Mouse (Mus musculus): Measurements from ENCODE around the gene Poc1a. TPM values are rescaled to one million over a fixed set of nuclear protein-coding genes. Genes with fewer than 3 reads are reported as not detected.

The Poc1a gene
- total RNA-seq, 2 experiments from 2014 or later: 3.7 to 5.2 TPM

DNA sequence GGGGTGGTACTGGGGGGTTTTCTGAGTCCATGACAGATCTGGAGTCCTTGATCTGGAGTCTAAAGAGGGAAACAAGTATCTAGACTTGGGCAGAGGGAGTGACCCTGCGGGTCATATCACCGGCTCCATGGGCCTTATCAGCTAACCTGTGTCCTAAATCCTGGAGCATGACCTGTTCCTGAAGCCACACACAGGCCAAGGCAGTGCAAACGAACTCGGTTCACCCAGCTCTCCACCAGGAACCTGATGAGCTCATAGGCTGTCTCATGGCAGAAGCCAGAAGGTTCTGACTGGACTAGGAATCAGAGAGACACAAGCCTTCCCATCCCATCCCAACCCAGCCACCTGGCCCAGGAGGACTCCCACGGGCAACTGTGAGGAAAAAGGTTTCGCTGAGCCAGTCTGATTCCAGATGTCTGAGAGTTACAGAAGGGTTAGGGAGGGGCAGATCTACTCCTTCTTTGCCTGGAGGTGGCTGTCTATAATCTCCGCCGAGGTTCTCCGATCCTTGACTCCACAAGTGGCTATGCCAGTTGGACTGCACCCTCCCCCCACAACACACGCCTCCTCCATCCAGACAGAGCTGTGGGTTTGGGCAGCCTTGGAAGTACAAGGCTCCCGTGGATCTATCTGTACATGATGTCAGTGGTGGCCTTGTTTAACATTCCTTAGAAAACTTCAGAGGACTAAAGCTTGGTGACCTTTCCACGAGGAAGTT lies 15.3 kb upstream of the Poc1a start:
- DNase-seq: no peak

DNA sequence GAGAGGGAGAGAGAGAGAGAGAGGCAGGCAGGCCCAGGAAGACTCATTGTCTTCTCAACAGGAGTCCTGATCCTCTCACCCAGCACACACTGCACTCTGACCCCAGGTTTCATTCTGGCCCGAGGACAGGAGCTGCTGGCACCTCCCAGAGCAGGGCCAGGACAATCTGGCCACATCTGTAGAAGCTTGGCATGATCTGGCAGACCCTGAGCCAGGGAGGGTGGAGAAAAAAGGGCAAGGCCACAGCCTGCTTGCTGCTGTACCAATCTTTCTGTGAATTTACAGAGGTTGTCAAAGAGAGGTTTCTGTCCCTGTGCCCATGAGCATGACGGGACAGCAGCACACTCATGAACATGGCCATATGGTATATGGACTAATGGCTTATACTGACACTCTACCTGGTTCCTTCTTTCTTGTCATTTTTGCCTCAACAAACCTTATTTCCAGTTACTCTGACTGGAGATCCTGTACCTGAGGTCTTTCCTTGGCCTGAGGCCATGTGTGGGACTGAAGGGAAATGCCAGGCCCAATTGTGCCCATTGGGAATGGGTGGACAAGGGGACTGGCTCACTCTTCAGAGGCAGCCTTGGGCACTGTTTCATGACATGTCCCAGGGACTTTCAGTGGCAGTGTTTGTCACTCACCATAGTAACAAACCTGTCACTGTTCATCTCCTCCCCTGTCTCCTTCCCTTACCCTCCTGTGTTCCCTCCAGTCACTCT lies 13.8 kb upstream of the Poc1a start:
- DNase-seq: no peak

DNA sequence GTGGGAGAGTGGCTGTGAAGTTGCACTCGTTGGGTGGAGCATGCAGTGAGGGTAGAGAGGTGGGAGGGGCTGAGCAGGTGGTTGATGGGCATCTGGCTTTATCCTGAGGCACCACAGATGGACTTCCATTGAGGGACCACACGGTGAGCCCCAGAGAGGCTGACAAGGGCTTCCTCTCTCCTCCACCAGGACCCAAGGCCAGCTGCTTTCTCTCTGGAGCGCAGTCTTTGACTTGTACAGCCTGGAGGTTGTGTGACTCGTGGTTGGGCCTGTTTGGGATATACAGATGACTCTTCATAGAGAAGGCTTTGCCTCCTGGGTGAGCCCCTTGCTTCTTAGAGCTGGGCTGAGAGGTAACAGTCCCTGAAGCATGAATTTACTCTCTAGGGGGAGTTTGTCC lies 12.4 kb upstream of the Poc1a start:
- DNase-seq: no peak

DNA sequence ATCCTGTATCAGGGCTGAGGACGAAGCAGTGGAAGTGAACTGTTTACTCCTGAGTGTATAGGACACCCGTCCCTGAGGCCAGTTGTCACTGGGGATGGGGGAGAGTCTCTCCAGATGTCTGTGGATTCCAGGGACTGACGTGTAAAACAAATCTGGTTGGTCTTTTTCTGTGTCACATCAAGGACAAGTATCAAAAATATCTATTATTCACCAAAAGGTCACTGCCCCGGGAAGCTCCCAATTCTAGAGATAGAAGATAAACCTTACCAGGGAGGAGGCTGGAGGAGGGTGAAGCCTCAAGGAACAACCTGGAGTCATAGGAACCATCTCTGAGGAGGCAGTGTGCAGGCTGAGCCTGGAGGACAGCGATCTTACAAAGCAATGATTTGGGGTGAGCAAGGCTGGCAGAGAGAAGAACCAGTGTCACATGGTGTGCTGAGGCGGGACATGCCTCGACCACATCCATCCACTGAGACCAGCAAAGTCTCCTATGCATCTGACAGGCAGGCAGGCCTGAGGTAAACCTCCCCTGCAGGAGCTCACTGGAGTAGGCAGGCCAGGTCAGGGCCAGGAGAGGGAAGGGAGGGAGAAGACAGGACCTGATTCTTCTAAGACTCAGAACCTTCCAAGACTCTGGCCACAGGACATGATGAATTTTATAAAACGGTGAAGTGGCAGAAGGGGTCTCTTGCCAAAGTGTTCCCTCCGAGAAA lies 11.6 kb upstream of the Poc1a start:
- no peak for DNase-seq

DNA sequence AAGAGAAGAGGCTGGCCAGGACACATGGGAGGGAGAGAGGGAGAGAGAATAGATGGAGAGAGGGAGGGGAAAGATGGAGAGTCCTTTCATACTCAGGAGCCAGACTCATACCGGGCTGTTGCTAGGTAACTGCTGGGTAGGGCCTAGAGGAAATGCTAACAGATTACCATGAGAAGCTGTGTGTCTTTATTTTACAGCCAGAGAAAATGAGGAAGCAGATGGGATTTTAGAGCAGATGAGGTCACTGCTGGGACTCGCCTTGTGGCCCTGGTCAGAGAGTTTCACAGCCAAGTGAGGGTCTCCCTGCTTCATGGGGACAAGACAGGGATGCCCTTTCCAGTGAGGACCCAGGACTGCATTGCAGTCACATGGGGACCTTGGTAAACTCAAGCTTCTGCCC lies 11.0 kb upstream of the Poc1a start:
- no peak for DNase-seq

DNA sequence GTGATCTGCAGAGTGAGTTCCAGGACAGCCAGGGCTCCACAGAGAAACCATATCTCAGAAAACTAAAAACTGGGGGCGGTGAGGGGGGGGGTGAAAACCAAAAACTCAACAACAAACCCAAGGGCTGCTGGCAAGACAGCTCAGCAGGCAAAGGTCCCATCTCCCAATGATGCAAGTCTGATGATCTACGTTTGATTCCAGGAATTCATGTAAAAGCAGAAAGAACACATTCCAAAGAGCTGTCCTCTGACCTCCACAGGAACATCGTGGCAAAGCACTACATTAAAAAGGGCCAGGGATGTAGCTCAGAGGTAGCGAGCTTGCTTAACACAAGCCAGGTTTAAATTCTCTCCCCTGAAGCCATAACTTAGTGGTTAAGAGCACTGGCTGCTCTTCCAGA lies 10.2 kb upstream of the Poc1a start:
- no peak for DNase-seq

DNA sequence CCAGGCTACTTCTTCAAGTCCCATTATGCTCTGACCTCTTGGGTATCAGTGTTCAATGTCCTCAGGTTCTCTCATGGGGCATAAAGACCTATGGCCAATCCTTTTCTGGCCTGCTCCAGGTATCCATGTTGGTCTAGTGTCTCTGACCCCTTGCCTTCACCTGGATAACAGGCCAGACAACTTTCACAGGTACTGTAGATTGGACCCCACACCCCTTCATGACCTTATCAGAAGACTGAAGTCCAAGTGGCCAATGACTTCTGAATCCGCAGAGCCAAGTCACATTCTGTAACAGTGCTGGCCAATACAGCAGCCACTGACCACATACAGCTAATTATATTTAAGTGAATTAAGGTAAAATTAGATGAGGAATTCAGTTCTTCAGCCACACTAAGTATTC lies 8.6 kb upstream of the Poc1a start:
- DNase-seq: no peak

DNA sequence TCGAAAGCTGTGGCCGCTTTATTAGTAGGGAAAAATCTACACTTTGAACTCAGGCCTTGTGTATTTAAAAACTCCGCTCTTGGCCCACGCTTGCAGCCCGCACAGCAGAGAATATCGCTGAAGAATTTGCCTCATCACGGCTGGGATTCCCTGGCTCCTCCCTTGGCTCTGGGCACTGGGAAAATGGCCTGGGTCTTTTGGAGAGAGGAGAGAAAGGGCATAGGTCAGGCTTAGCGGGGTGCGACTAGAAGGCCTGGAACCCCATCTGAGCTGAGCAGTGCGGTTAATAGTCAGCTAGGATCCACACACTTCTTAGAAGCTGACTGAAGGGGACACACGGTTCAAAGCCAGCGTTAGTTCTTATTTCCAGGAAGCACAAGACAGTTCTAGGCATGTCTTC lies 7.6 kb upstream of the Poc1a start:
- DNase-seq: no peak

DNA sequence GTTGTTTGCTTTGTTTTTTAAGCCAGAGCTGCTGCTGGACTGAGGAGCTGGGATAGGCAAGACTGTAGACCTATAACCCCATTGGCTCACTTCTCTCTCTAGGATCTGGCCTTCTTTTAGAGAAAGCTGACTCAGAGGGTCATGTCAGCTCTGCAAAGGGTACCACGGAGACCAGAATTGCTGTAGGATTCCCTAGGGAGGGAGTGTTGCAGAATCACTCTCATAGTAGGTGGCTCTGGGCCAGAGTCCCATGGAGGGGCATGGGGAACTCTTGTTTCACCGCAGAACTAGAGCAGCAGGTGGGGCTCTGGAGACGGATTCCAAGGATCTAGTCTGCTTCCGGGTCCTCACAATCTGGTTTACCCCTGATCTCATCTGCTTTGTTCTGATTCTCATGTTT lies 7.1 kb upstream of the Poc1a start:
- no peak for DNase-seq

DNA sequence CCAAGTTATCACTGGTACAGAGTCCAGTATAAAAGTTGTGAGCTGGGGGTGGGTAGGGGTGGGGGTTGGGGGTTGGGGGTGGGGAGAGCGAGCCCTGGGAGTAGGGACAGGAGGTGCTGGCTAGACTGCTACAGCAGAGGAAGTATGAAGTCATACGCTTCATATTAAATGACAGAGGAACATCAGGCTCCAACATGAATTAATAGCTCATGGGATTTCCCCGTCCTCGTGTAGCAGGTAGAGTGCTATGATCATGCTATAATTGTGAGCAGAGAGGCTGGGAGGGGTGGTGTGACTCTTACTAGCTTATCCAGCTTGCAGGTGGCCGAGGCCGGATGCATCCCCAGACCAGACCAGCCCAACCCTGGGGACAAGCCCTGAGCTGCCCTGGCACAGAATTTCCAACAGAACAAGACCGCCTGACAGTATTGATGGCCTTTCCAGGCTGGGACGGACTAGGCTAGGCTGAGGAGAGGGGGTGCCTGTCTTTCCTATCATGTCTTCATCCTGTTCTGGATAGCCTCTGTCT lies 6.1 kb upstream of the Poc1a start:
- no peak for DNase-seq

DNA sequence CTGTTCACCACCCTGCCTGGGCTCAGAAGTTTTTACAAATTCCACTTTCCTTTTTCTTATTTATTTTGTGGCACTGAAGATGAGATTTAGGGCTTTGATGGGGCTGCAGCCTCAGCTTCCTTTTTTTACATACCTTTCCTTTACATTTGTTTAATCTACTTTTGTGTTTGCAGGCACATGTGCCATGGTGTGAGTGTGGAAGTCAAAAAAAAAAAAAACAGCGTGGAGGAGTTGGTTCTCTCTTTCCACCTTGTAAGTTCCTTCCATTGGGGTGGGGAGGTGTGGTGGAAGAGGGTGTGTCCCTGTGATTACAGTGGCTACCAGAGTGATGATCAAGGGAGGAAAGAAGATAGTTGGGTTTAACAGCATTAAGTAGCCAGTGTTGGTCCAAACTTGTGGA lies 5.1 kb upstream of the Poc1a start:
- DNase-seq: no peak

DNA sequence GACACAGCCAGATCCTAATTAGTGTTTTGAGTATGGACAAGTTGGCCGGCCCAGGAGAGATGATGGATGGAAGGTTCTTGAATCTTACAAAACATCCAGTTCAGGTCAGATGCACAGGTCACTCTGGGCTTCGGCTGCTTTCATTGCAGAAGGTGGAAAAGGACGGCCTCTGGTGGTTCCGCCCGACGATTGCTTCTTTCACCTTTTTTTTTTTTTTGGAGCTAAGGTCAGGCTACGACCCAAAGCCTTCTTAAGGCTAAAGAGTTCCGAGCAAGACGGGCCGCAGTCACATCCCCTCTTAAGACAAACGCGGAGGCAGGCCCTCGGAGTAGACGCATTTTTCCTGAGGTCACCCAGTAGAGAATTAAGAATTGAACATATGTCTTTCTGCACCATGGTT lies 475 bp upstream of the Poc1a start:
- peak; percentile 48 for DNase-seq

DNA sequence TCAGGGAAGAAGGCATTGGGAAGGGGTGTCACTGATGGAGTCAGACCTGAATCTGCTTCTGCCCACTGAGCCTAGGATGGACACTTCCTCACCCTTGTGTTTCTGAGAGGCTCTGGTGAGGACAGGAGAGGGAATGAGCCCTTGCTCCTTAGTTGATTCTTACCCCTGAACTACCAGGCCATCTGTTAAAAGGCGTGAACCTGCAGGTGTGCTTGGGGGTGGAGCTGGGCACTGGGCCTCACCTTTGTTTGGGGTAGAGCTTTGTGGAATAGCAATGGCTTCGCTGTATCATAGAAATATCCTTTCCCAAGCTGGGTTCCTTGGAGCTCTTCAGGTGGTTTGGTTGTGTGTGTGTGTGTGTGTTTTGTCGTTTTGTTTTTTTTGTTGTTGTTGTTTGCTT lies 1.2 kb downstream of the Poc1a start:
- no peak for DNase-seq

DNA sequence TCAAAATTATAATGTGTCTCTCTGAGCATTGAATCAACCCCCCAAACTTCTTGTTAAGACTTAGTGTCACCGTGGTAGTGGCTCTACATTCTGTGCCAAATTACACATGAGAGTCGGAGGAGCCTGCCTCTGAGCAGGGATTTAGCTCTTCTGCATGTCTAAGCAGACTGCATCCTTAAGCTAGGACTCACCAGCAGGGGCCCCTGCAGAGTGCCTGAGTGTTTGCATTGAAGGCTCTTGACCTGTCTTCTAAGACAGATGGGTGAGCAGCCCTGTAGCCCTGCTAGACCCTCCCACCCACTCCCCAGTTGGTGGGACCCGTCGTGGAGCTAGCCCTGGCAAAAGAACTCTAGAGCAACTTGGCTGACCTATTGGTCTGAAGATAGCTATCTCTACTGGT lies 6.3 kb downstream of the Poc1a start:
- DNase-seq: no peak

DNA sequence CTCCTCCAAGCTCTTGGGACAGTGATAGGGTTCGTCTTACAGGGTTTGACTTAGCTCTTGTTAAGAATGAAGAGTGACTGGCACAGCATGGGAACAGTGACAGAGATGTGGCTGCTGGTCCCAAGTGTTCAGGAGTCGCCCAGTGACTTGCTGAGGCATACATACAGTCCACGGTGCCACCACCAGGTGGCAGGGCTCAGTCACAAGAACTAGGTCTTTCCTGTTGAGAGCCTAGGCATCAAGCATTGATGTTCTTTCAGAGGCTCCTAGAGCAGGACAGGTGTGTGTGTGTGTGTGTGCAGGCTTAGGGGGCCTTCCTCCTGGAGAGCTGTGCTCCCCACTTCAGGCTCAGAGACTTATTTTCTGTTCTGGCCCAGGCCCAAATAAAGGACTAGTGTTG lies 8.0 kb downstream of the Poc1a start:
- DNase-seq: peak; percentile 77

DNA sequence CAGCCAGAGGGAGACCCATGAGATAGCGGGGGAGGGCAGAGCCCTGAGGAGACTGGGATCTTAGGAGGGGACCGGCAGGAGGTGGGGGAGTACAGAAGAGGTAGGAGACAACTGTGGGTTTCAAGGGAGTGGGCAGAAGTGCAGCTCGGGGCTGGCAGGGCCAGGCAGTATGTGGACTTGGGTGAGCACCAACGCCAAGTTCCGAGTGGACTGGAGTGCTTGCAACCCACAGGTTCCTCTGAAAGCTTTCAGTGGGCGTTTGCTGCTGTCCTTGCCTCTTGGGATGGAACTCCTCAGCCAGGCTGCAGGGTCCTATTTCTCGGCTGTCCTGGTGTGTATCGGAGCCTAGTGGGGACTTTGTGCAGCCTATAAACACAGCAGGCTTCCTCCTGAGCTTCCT lies 9.0 kb downstream of the Poc1a start:
- no peak for DNase-seq

DNA sequence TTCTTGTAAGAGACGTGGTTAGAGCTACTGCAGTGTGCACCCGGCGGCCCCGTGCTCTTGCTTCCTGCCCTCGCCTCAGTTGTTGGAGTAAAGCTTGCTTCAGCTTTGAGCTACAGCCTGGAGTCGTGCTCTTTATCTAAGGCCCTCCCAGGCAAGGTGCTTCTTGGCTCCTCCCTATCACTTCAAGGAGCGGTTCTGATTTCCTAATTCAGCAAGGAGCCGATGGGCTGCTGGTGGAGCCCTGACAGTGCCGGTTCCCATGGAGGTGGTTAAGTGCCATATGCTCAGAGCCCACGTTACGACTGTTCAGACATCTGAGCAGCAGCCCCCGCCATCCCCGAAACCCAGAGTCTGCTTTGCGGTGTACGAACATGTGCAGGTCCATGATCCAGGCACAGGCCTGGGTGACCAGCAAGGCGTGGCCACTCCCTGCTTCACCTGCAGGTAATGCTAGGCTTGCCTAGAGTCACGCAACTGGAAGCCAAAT lies 9.8 kb downstream of the Poc1a start:
- no peak for DNase-seq

DNA sequence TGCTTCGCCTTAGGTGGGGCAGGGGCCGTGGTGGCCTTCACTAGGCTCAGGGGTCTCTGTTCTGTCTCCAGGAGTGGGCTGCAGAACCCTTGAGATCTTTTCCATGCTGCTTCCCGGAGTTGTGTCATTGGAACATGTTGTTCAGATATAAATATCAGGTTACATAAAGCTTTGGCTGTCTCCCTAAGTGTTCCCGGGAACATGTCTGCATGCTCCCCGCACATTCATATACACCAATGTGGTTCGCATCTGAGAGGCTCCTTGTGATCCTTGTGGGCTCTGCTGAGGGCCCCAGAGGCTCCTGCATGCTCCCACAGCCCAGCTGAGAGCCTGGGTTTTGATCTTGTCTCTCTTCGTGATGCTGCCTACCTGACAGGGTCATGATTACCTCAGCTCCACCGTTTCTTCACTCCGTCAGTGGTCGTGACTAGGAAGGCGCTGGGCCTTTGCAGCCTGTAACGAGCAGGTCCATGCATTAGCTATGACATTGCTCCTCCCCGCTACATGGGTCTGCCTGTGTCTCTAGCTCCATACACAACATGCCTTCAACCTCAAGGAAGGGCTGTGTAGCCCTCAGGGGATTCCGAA lies 12.8 kb downstream of the Poc1a start:
- DNase-seq: no peak

DNA sequence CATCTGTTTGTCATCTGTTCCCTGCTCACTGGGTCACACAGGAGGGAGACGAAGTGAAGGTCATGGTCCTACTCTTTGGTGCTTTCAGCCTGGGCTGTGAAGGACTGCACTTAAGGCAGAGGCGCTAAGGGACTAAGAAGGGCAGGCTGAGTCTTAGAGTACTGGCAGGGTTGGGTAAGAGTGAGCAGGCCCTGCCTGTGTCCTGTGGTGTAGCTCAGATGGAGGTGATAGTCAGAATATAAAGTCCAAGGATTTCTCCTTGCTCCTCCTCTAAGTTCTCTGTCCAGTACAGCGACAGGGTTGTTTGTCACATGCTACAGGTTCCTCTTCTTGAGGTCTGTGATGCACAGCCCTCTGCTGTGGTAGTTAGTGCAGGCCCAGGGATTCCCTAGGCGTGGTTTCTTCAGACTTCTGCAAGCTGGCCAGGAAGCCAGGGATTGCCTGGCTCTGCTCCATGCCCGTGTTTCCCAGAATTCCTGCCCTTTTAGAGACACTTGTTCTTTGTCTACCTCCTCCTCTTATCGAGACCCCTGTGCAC lies 15.8 kb downstream of the Poc1a start:
- DNase-seq: no peak

DNA sequence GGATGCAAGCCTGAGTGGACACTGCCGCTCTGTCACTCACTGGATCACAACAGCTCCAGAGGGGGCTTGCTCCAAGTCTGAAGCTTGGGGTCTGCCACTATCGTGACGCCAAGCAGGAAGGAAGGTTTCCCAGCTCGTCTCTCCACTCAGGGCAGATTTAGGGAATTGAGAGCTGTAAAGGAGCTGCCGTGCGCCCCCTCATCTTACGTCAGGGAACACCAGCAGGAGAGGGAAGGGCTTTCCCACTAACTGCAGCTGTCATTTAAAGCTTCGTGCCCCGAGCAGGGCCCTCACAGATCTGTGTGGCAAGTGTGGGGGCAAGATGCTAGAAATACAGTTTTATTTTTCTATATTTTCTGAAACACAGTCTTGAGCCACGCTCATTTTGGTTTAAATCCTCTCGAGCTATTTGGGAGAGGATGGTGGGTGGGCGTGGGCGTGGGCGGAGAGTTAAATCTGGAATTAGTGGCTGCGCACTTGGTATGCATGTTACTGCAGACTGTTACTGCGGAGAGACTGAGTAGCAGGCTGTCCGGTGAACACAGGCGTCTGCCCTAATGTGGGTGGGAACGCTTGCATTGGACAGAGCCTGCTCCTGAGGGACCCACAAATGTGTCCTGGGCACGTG lies 19.4 kb downstream of the Poc1a start:
- DNase-seq: no peak

DNA sequence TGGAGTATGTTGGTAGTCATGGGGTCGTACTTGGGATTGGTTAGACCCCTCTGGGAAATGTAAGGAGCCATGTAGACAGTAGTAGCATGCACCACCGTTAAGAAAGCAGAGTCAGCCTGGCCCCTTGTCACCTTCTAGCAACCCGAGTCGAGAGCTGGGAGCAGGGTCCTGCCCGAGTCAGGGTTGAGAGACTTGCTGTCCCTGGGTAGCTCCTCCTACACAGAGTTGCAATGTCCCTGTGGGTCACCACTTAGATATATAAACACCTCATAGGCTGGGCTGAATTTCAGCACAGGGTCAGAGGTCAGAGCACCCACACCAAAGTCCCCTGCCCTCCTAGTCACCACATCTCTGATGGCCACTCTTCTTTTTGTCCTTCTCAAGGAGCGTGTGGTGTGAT lies 20.1 kb downstream of the Poc1a start:
- no peak for DNase-seq
